Mouse (Mus musculus): ENCODE data around the gene Agbl4.

The Agbl4 gene

GRCm38 (mm10) chr4:111451283-111451918 is 1053.9 kb downstream of the Agbl4 start:
- peak; percentile 33 for DNase-seq

GRCm38 (mm10) chr4:111452192-111452591 is 1054.7 kb downstream of the Agbl4 start:
- DNase-seq = no peak

- no peak for DNase-seq
These were observed 1055.8 kb downstream of the Agbl4 start for GRCm38 (mm10) chr4:111453275-111453674.

GRCm38 (mm10) chr4:111455621-111456020 is 1058.2 kb downstream of the Agbl4 start:
- no peak for DNase-seq

- DNase-seq = no peak
These were observed 1060.1 kb downstream of the Agbl4 start for GRCm38 (mm10) chr4:111457568-111457967.

GRCm38 (mm10) chr4:111467293-111467773 is 1069.9 kb downstream of the Agbl4 start:
- peak; percentile 24 for DNase-seq

- DNase-seq = no peak
These were observed 1070.3 kb downstream of the Agbl4 start for GRCm38 (mm10) chr4:111467796-111468195.

- DNase-seq = no peak
These were observed 1072.4 kb downstream of the Agbl4 start for GRCm38 (mm10) chr4:111469847-111470246.

GRCm38 (mm10) chr4:111471726-111472125 is 1074.3 kb downstream of the Agbl4 start:
- DNase-seq = no peak

- DNase-seq = no peak
These were observed 1075.0 kb downstream of the Agbl4 start for GRCm38 (mm10) chr4:111472511-111472910.

GRCm38 (mm10) chr4:111473014-111473413 is 1075.6 kb downstream of the Agbl4 start:
- no peak for DNase-seq

GRCm38 (mm10) chr4:111475374-111475971 is 1078.0 kb downstream of the Agbl4 start:
- DNase-seq = no peak

- no peak for DNase-seq
These were observed 1080.0 kb downstream of the Agbl4 start for GRCm38 (mm10) chr4:111477507-111477906.

- no peak for DNase-seq
These were observed 1086.0 kb downstream of the Agbl4 start for GRCm38 (mm10) chr4:111483499-111483898.

GRCm38 (mm10) chr4:111485189-111485588 is 1087.7 kb downstream of the Agbl4 start:
- peak; percentile 58 for DNase-seq

- DNase-seq = no peak
These were observed 1088.7 kb downstream of the Agbl4 start for GRCm38 (mm10) chr4:111486187-111486586.

- DNase-seq = peak; percentile 38
These were observed 1089.9 kb downstream of the Agbl4 start for GRCm38 (mm10) chr4:111487233-111487843.

GRCm38 (mm10) chr4:111493750-111494404 is 1096.4 kb downstream of the Agbl4 start:
- no peak for DNase-seq

GRCm38 (mm10) chr4:111495949-111496348 is 1098.5 kb downstream of the Agbl4 start:
- DNase-seq = peak; percentile 85

GRCm38 (mm10) chr4:111498751-111499150 is 1101.3 kb downstream of the Agbl4 start:
- DNase-seq = no peak

- DNase-seq = no peak
These were observed 1104.0 kb downstream of the Agbl4 start for GRCm38 (mm10) chr4:111501441-111501840.

GRCm38 (mm10) chr4:111502965-111503727 is 1105.7 kb downstream of the Agbl4 start:
- no peak for DNase-seq

- no peak for DNase-seq
These were observed 1107.5 kb downstream of the Agbl4 start for GRCm38 (mm10) chr4:111504952-111505351.
